Mouse (Mus musculus) lung, postnatal 4 days (tissue): ENCODE data around the gene Mad1l1.
A peak's percentile ranks its signal among the peaks of the same experiment; 100 is the strongest.

ENCODE experiments used
- DNase-seq, 2 experiments: peaks; one replicate each; pipeline ENCODE4 v3.0.0; 2021

Gene Mad1l1

DNA sequence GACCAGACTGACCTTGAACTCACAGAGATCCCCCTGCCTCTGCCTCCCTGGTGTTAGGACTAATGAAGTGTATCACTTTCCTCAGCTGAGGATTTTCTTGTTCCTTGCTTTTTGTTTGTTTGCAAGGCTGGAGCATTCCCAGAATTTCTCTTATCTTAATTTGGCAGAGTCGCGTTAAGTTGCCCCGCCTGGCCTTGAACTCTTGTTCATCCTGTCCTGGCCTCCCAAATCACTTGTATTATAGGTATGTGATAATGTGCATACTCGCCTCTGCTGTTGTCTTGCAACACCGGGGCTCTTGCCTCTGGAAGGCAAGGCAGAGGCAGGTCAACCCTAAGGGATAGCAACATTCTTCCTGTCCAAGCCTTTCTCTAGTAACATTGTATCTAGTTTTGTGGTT is 2.7 kb upstream of the Mad1l1 start:
- no peak for DNase-seq

DNA sequence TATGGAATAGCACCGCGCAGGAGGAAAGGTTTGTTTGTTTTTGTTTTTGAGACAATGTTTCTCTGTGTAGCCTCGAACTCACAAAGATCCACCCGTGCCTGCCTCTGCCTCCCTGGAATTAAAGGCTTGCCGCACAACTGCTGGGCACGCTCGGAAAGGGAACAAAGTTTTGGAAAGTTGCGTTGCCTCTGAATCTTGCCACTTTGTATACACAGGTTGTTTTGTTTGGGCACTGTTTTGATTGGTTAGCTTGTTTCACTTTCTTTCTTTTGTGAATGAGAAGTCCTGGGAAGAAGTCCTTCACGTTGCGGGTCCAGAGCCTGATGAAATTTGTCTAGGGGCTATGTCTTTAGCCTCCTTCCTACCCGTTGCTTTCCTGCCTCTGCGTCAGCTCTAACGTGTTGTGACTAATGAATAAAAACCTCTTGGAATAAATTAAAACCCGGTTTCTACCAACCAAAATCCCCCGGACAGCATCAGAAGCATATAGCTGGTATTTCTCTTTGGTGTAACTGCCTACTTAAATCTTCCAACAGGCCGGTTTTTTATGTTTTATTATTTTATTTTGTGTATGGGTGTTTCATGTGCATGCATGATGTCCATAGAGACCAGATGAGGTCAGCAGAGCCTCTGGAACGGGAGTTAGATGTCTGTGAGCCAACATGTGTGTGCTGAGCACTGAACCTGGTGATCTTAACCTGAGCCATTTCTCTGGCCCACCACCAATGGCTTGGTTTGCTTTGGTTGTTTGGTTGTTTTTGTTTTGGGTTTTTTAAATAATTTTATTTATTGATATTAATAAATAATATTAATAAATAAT is 614 bp upstream of the Mad1l1 start:
- DNase-seq, result no peak

DNA sequence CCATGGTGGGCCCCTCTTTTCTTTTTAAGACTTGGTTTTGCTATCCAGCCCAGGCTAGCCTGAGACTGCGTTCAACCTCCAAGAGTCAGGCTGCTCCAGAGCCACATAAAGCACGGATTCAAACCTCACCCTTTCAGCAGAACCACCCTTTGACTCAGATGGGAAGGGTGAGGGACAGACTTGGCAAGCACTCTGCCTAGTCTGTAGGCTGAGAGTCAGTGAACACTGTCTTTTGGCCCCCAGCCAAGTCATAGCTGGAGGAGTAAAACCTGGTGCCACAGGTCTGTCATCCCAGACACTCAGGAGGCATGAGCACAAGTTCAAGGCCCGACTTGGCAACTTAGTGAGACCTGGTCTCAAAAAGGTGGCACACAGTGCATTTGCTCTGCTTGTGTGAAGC is 4.6 kb downstream of the Mad1l1 start:
- DNase-seq, result no peak

DNA sequence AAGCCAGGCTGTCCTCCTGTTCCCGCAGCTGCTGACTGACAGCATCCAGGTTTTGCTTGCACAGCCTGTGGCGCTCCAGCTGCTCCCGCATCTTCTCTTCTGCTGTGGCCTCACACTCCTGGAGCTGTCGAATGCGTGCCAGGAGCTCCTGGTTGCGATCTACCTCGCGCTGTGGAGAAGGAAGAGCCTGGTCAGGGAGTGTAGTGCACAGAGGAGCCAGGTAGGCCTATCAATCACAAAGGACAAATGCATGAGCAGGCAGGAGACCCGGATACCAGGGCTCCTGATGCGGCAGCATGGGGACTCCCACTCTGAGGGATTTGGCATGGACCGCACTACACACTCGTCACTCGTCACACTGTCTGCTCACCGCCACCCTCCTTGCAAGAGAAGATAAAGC is 13.8 kb downstream of the Mad1l1 start:
- DNase-seq, result no peak

DNA sequence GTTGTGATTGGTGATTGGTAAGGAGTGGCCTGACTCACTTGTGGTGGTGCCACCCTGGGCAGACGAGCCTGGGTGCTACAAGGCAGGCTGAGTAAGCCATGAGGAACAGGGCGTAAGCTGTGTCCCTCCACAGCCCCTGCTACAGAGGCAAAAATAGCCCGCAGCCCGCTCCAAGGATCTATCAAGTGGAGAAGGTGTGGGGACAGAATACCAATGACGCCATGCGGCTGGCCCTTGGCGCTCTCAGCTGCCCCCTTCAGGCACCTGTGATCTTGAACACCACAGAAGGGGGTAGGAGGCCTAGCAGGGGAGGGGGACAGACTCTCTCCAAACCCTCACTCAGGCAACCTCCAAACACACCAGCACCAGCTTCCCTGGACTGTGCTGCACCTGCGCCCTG is 15.3 kb downstream of the Mad1l1 start:
- no peak for DNase-seq

DNA sequence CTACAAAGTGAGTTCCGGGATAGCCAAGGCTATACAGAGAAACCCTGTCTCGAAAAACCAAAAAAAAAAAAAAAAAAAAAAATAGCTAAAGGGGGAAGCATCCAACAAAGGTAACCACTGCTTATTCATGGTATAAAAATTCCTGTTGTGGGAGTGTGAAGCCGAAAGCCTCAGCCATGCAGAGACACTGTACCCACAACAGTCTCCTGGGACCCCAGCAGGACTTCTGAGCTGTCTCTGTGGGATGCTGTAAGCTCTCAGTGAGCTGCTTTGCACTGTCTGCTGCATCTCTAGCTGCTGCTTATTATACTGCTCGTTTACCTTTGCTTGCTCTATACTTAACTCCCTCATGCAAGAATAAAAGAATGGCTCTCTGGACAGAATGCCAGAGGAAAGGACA is 23.1 kb downstream of the Mad1l1 start:
- no peak for DNase-seq

DNA sequence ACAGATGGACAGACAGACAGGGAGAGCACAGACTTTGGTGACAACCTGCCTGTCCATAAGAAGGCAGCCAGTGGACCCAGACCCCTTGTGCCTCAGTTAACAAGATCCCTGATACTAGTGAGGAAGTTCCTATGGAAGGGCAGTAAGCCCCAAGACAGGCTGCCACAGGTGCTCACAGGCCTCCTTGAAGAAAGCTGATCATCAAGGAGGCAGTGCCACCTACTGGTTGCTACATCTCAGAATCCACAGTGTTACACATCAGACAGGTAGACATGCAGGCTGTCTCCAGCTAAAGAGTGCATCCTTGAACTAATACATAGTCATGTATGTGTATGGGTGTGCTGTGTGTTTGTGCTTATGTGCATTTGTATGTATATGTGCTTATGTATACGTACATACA is 29.2 kb downstream of the Mad1l1 start:
- peak in 1 of 2 experiments; percentile 63 for DNase-seq

DNA sequence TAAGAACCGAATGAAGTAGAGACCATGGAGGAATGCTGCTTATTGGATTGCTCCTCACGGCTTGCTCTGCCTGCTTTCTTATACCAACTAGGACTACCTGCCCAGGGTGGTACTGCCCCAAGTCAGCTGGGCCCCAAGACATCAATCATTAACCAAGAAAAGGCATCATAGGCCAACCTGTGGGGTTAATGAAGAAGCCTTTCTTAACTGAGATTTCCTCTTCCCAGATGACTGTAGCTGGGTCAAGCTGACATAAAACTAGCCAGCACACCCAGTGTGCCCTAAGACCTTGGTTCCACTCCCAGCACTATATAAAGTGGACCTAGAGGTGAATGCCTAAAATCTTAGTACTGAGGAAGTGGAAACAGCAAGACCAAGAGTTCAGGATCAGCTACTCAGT is 32.2 kb downstream of the Mad1l1 start:
- DNase-seq, result no peak

DNA sequence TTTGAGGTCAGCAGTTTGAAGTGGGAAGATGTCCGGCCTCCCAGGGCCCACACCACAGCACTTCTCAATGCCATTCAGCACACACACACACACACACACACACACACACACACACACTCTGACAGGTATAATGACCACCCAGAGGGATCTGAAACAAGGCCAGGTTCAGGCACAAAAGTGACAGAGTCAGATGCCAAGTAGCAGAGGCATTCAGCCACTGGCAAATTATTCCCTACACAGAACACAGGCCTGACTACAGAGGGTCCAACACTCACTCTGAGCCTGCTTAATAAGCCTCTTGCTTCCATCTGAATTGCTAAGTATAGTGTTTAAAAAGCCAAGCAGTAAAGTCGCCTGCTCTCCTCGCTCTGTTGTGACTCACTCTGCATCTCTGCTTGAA is 33.1 kb downstream of the Mad1l1 start:
- DNase-seq, result no peak

DNA sequence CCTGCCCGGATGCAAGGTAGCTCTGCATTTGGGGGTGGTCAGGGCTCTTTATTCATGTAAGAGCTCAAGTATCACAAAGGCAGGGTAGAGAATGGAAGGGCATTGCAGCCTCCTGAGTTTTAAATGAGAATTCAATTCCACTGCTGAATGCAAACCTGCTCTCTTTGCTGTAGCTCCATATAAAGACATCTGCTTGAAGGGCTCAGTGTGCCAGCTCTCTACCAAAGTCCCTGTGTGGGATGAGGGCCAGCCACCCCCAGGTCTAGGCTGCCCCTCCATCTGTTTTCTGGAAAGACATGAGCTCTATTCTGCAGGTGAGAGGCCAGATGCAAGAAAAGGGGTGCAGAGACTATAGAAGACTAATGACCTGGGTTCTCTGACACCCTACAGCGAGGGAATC is 36.6 kb downstream of the Mad1l1 start:
- DNase-seq, result no peak

DNA sequence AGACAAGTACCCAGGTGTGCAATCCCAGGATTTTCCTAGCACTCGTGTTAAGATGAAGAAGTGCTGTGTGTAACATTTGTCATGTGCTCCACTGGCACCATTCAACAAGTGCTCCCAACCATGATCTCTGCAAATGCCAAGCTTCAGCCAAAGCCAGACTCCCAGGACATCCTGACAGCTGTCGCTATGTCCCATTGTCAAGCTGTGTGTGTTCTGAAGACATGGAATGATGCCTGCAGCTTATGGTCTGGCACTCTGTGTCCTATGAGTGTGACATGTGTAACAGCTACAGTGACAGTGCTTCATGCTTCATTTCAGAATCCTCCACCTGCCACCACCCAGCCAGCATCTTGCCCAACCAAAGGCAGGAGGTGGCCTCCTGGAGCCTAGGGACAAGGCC is 37.3 kb downstream of the Mad1l1 start:
- DNase-seq, result no peak

DNA sequence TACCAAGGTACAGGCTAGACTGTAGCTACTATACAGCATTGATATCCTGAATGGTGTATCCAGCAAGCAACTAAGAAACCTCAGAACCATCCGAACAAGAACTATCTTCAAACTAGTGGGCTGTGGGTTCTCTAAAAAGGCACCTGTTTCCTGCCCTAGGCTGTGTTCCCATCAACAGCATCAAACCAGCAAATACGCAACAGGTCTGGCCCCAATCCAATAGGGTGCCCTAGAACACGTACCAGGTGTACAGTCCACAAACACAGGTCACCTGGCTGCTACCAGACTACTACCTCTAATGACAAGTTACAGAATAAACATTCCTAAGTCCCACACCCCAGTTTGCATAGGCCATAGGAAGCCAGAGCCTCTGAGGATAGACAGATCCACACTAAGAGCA is 38.5 kb downstream of the Mad1l1 start:
- no peak for DNase-seq

DNA sequence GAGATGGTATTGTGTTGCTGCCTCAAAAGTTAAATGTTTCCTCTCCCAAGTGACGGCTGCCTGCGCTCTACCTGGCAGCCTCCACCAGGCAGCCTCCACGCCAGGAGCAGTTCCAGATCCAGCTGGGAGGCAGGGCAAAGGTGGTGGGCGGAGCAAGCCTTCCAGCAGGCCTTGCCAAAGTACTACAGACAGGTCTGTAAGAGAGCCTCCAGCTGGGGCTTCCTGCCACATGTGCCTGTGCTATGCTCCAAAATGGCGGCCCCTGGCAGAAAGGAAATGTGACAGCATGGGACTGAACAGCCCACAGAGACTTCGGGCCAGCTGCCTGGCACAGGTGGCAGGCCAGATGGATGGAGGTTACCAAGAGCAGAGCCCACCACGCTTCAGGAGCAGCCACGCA is 39.0 kb downstream of the Mad1l1 start:
- DNase-seq, result peak in 1 of 2 experiments; percentile 35

DNA sequence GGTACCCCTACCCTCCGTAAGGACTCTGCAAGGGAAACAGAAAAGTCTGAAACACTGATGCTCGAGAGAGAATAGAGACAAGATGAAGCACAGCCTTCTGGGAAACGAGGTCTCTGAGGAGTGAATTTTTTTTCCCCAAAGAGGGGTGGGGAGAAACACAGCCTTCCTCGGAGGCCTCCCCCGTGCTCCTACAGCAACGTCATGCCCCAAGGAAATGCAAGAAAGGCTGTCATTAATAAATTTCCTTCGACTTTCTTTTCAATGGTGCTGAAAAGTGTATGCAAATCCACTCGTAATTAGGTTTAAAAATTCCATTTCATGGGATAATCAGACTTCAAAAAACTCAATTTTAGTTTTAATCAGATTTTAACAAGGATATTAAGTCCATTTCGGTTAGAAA is 41.1 kb downstream of the Mad1l1 start:
- DNase-seq, result no peak

DNA sequence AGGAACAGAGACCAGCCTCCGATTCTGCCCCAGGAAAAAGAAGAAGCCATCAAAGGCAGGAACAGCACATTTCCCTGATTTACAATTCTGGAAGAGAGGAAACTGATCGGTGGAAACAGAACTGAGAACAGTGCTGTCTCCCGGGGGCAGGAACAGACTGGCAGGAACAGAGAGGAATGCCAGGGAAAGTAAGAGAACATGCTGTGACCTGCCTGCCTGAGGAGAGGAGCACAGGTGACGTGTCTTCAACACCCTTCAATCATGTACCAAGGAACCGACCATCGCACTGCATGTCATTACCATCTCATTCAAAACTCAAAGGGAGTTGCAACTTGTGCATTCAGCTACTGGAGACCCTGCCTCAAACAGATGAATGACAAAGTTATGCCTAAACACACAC is 44.6 kb downstream of the Mad1l1 start:
- DNase-seq, result no peak

DNA sequence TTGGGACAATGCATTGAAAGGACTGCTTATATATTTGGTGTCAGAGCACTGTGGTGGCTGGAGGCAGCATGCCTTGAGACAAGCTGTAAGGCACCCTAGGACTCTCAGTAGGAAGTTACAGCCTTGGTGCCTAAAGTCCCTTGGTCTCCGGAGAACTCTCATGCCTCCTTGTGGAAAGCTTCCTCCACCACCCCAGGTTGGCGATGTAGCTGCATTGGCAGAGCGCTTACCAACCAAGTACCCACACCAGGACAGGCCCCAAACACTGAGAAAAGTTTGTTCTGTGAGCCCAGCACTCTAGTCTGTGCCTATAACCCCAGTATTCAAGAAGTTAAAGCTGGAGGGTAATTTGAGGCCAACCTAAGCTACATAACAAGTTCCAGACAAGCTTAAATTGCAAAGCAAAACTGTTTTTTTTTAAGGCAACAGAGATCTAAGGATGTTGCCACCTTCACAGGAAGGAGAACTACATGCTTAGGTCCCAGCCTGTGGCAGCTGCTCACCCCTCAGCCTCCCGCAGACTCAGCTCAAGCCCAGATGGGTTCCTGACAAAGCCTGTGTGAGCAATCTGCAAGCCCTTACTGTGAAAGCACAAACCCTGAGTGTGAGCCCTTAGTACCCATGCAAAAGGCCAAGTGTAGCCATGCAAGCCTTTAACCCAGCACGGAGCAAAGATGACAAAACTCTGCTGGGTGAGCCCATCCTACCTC is 50.2 kb downstream of the Mad1l1 start:
- DNase-seq, result no peak

DNA sequence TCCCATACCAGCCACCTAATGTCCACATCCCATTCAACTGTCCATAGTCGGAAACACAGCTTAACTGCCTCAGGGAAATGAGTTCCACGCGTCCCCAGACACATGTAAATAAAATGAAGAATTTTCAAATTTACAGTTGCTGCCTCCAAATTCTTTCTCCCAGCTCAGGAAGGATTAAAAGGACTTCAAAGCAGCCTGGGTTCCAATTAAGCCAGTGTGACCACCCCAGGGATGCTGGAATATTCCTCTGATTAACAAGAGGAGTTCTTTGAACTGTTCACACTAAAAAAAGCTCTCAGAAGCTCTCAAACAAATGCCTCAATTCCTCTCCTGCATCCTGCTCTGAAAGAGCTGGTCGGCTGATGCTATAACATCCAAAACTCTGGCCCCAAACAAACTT is 53.0 kb downstream of the Mad1l1 start:
- no peak for DNase-seq

DNA sequence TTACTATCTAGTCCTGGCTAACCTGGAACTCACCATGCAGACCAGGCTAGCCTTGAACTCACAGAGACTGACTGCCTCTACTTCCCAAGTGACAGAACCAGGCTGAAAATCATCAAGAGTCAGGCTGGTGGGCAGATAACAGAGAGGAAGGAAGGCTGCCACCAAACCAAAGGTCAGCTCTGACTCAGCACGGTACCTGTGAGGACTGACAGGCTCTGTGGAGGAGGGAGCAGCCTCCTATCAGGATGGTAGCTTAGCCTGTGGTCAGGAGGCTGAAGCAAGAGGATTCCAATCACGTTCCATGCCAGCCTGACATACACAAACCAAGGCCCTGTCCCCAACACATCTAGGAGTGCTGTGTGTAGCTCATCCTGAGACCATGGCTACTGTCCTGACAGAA is 54.3 kb downstream of the Mad1l1 start:
- DNase-seq, result no peak

DNA sequence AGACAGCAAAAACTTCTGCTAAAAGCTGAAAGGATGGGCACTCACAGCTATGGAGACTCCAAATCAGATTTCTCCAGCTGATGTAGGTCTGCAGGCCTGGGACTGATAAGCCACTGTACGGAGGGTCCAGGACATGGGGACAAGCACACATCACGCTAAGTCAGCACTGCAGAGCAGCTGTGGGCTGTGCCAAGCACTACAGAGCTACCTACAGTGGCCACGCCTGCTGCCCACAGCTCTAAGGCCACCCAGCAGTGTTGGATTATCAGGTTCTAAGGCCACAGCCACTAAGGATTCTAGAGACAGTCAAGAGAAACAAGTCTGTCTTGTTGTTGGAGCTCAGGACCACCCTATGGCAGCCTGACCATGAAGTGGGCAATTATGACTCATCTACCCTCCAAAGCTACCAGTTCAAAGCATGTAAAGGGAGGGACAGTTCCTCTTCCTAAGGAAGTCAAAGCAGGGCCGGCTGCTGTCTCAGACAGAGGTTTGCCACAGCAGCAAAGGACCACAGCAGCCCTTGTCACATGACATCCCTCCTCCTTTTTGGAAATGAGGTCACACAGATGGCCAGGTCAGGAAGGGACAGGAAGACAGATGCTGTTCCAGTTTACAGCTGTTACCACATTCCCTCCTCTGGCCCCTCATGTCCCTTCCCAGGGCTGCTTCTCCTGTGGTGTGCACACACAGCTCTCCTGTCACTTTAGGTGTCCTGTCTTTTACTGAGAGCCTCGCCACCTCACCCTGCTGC is 56.4 kb downstream of the Mad1l1 start:
- DNase-seq, result no peak

DNA sequence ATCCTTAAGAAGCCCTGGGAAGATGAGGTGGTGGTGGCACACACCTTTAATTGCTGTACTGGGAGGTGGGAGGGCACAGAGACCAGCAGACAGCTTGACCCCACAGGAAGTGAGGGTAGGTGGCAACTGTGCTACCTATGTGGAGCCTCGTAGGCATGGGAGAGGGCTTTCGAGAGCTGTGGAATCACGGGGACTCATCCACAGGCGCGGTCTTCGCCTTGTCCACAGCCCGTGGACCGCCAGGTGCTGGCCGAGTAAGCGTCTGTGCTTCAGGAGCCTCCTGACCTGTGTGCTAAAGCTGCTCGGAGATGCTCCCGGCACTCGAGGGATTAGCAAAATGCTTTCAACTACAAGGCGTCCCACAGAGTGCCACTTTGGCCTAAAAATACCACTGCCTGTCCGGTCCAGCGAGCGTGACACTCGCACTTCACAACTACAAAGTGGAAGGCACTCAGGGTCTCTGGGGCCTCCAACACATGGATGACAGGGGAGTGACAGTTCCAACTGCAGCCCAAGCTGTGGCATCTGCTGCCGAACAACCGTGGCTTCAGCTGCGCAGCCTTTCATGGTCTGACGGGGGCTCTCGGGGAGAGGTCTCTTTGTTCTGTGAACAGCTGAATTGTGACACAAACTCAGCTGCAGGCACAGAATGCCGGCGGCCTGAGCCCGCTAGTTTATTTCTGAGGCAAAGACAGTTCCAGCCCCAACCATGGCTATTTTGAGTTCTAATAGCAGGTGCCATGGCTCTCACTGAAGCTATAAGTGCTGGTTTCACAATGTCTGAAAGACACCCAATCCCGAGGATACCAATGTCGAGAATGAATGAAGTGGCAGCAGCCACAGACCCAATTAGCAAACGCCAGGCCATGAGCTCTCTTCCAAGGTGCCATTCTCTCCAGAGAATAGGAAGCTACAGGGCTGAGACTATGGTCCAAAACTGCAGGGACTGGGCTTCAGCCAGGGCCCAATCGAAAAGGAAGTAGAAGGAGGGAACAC is 57.3 kb downstream of the Mad1l1 start:
- no peak for DNase-seq

DNA sequence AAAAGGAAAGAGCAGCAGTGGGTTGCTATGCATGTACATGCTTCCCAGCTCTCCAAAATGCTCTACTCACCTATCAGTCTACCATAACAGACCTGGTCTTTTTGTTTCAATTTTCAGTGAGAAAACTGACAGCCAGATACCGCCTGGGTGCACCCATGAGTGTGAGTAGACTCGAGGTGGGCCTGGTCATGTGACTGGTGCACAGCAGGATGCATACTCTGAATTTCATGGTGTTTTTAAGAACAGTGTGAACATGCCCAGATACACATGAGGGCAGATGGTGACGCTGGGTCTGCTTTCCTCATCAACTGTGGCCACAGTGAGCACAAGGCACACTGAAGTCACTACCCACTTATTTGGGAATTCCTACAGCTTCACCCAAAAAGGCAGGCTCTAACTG is 59.0 kb downstream of the Mad1l1 start:
- no peak for DNase-seq

DNA sequence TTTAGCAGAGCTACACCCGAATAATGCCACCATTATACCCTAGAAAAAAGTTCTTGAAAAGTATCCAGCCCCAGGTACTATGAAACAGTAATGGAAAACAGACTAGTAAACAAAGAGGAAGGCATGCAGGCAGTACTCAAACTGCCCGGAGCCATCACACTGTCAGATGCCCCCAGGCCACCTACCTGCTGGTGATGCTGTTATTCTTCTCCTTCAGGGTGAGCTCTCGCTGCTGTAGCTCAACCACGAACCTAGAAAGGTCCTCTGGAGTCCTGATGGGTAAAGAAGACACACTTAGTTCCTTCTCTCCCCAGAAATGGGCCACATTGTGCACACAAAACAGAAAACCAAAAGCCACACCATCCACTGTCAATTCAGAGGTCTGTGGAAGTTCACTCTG is 60.0 kb downstream of the Mad1l1 start:
- no peak for DNase-seq

DNA sequence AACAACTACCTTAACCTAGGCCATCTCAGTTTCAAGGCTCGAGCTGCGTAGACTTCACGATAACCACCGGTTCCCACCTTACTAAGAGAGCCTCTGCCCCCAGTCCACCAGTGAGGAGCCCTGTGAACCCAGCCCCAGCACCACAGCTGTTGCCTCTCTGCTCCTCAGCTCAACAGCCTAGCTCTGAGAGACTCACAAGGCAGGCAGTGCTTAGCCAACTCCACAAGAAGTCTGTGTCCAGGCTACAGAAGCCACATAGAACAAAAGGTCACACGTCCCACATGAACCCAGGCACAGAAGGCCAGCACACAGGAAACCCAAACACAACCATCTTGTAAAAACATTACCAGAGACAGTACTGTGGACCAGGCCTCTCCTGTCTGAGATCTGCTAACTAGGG is 62.7 kb downstream of the Mad1l1 start:
- DNase-seq, result no peak
